Mouse (Mus musculus): ENCODE data around the gene Galk2. TPM values are rescaled to one million over a fixed set of nuclear protein-coding genes. Genes with fewer than 3 reads are reported as not detected.

Galk2 gene
- polyA plus RNA-seq, 1 experiment = 0.04 TPM

DNA sequence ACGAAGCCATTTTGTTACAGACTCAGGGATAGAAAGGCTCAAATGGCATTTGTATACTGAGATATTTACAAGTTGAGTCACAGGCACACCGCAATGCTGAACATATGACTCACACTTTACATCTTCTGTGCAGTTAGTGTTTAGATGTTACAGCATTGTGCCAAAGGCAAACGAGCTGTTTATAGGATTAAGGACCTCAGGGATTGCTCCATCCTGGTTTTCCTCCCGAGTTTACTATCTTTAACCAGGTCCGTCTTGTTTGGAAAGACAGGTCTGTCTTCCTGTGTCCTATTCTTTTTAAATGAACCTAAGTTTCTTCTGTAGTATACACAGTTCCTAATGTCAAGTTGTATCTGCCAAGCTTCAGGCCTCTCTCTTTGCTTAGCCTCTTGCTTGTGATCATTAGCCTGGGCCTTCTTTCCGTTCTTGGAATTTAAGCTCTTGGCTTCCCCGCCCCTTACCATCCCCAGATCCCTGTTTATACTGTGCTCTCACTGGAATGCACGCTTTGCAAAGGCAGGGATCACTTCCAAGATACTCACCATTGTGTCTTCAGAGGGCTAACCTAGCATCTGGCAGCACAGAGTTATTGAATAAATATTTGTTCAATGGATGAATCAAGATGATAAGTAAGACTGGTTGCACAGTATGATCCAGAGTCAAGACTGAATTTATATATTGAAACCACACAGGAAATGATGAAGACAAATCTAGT, 172.4 kb downstream of the Galk2 start:
- no peaks in the 10 kb centered on the region for H3K36me3 ChIP-seq (ENCODE audit: control insufficient read depth)
- no peaks in the 10 kb centered on the region for H3K27me3 ChIP-seq (ENCODE audit: control insufficient read depth)
- TF ChIP-seq GATA1 (IDR thresholded peaks at IDR 0.05; ENCODE audit: low read length) = no peak
- no peak for TF ChIP-seq TAL1 (IDR thresholded peaks at IDR 0.05; ENCODE audit: low read length)
- no peaks in the 10 kb centered on the region for H3K4me1 ChIP-seq (ENCODE audit: control insufficient read depth)
- H3K9me3 ChIP-seq (ENCODE audit: control insufficient read depth, low read length) = no peaks in the 10 kb centered on the region
- no peak overlapping the region for H3K4me3 ChIP-seq (replicated peaks)

GRCm38 (mm10) chr2:126033114-126033972, 174.4 kb downstream of the Galk2 start:
- no peaks in the 10 kb centered on the region for H3K9me3 ChIP-seq (ENCODE audit: control insufficient read depth, low read length)
- no peak for TF ChIP-seq TAL1 (IDR thresholded peaks at IDR 0.05; ENCODE audit: low read length)
- no peak for TF ChIP-seq GATA1 (IDR thresholded peaks at IDR 0.05; ENCODE audit: low read length)
- no peaks in the 10 kb centered on the region for H3K4me1 ChIP-seq (ENCODE audit: control insufficient read depth)
- H3K27me3 ChIP-seq (ENCODE audit: control insufficient read depth) = no peaks in the 10 kb centered on the region
- no peaks in the 10 kb centered on the region for H3K36me3 ChIP-seq (ENCODE audit: control insufficient read depth)
- no peak overlapping the region for H3K4me3 ChIP-seq (replicated peaks)

Other genes starting within 250 kb of the Galk2 start
- 0.24 and 0.27 TPM in 2 replicates for gene Cep152, start 234.0 kb upstream of the Galk2 start, polyA plus RNA-seq (2012)
- gene Eid1, start 186.0 kb upstream of the Galk2 start, polyA plus RNA-seq (2012) = 4.5 TPM in 2 replicates
- 0.02 and 0.03 TPM in 2 replicates for gene Shc4, start 135.0 kb upstream of the Galk2 start, polyA plus RNA-seq (2012)
- 0.12 and 0.26 TPM in 2 replicates for gene Secisbp2l, start 76.2 kb upstream of the Galk2 start, polyA plus RNA-seq (2012)
- gene Cops2, start within 50 bp of the Galk2 start, polyA plus RNA-seq (2012) = 0.33 and 0.59 TPM in 2 replicates
- gene Fgf7, start 175.5 kb downstream of the Galk2 start, polyA plus RNA-seq (2012) = not detected in 2 replicates

Measured in erythroblast, embryonic 14.5 days (primary cell).